Mouse (Mus musculus): ENCODE results near the gene Sall4. TPM values are rescaled to one million over a fixed set of nuclear protein-coding genes. Genes with fewer than 3 reads are reported as not detected.

Sall4 gene
- polyA plus RNA-seq, 1 experiment from 2014 or later = 10.9 TPM

GRCm38 (mm10) chr2:168742059-168742627 lies 25.6 kb downstream of the Sall4 start, which contains the start of gene Atp9a:
TSS of gene Atp9a (minus strand) at chr2:168742409.
- WGBS = 8% methylated on average over 29 of the region's 33 CpGs
- peak; percentile 35; the same call in 1 of the 2 replicates for ATAC-seq (replicated peaks; ENCODE audit: low FRiP score)

GRCm38 (mm10) chr2:168741273-168742058 lies 26.3 kb downstream of the Sall4 start:
- under 1% methylated on average over 56 of the region's 108 CpGs for WGBS
- Histone ChIP-seq H3K4me3 (ENCODE audit: low read depth, low read length) (peak overlapping the region; percentile 79), H3K27me3 (ENCODE audit: control insufficient read depth, insufficient read depth, low read length) (no peaks in the 10 kb centered on the region; the same call in 1 of the 2 replicates), H3K4me1 (replicated peaks; ENCODE audit: control insufficient read depth, insufficient read depth, low read length) (no peaks in the 10 kb centered on the region; the same call in 1 of the 2 replicates), H3K27ac (ENCODE audit: low read depth, low read length) (0 out of 2 replicates have a peak overlapping the region, but pooled peaks have one; percentile 34), H3K9ac (ENCODE audit: low read length) (peak overlapping the region; percentile 87), H3K4me2 (ENCODE audit: low read depth, low read length, severe bottlenecking) (peak overlapping the region; percentile 75), H3K36me3 (ENCODE audit: control insufficient read depth, insufficient read depth, low read length) (no peaks in the 10 kb centered on the region), H3K9me3 (ENCODE audit: control insufficient read depth, low read length) (no peaks in the 10 kb centered on the region; the same call in 1 of the 2 replicates)
- ATAC-seq (replicated peaks; ENCODE audit: low FRiP score) (peak; percentile 75), DNase-seq (ENCODE audit: low spot score) (peak; percentile 83)

More at GRCm38 (mm10) chr2:168742059-168742627, 25.6 kb downstream of the Sall4 start, which contains the start of gene Atp9a:
- no peaks in the 10 kb centered on the region; the same call in 1 of the 2 replicates for H3K4me1 ChIP-seq (replicated peaks; ENCODE audit: control insufficient read depth, insufficient read depth, low read length)
- no peaks in the 10 kb centered on the region; the same call in 1 of the 2 replicates for H3K27me3 ChIP-seq (ENCODE audit: control insufficient read depth, insufficient read depth, low read length)
- H3K36me3 ChIP-seq (ENCODE audit: control insufficient read depth, insufficient read depth, low read length) = no peaks in the 10 kb centered on the region
- H3K4me3 ChIP-seq (ENCODE audit: low read depth, low read length) = peak within 1 kb of the TSS; percentile 79
- DNase-seq (ENCODE audit: low spot score) = peak; percentile 83
- H3K9ac ChIP-seq (ENCODE audit: low read length) = peak within 1 kb of the TSS; percentile 87
- H3K27ac ChIP-seq (ENCODE audit: low read depth, low read length) = 0 out of 2 replicates have a peak within 1 kb of the TSS, but pooled peaks have one; percentile 34
- no peaks in the 10 kb centered on the region; the same call in 1 of the 2 replicates for H3K9me3 ChIP-seq (ENCODE audit: control insufficient read depth, low read length)
- peak within 1 kb of the TSS; percentile 75 for H3K4me2 ChIP-seq (ENCODE audit: low read depth, low read length, severe bottlenecking)

GRCm38 (mm10) chr2:168740496-168740895 lies 27.2 kb downstream of the Sall4 start:
- Histone ChIP-seq H3K36me3 (ENCODE audit: control insufficient read depth, insufficient read depth, low read length) (no peaks in the 10 kb centered on the region), H3K27me3 (ENCODE audit: control insufficient read depth, insufficient read depth, low read length) (no peaks in the 10 kb centered on the region; the same call in 1 of the 2 replicates), H3K9me3 (ENCODE audit: control insufficient read depth, low read length) (no peaks in the 10 kb centered on the region; the same call in 1 of the 2 replicates), H3K4me3 (ENCODE audit: low read depth, low read length) (no peak overlapping the region), H3K4me1 (replicated peaks; ENCODE audit: control insufficient read depth, insufficient read depth, low read length) (no peaks in the 10 kb centered on the region; the same call in 1 of the 2 replicates), H3K9ac (ENCODE audit: low read length) (no peak overlapping the region), H3K27ac (ENCODE audit: low read depth, low read length) (no peak overlapping the region), H3K4me2 (ENCODE audit: low read depth, low read length, severe bottlenecking) (peak overlapping the region; percentile 75)
- DNase-seq (ENCODE audit: low spot score) = no peak
- no peak for ATAC-seq (replicated peaks; ENCODE audit: low FRiP score)
- WGBS = 88% methylated on average over 10 of the region's 10 CpGs

GRCm38 (mm10) chr2:168738854-168739253 lies 28.9 kb downstream of the Sall4 start:
- no peak for DNase-seq (ENCODE audit: low spot score)
- Histone ChIP-seq H3K9me3 (ENCODE audit: control insufficient read depth, low read length) (no peaks in the 10 kb centered on the region; the same call in 1 of the 2 replicates), H3K4me1 (replicated peaks; ENCODE audit: control insufficient read depth, insufficient read depth, low read length) (peaks cover 2% of the 10 kb centered on the region; the same call in 1 of the 2 replicates), H3K27ac (ENCODE audit: low read depth, low read length) (no peak overlapping the region), H3K9ac (ENCODE audit: low read length) (no peak overlapping the region), H3K4me3 (ENCODE audit: low read depth, low read length) (no peak overlapping the region), H3K36me3 (ENCODE audit: control insufficient read depth, insufficient read depth, low read length) (no peaks in the 10 kb centered on the region), H3K27me3 (ENCODE audit: control insufficient read depth, insufficient read depth, low read length) (no peaks in the 10 kb centered on the region; the same call in 1 of the 2 replicates), H3K4me2 (ENCODE audit: low read depth, low read length, severe bottlenecking) (no peak overlapping the region)
- WGBS = 93% methylated on average over 1 of the region's 1 CpGs
- ATAC-seq (replicated peaks; ENCODE audit: low FRiP score) = no peak

GRCm38 (mm10) chr2:168737878-168738277 lies 29.9 kb downstream of the Sall4 start:
- no peak overlapping the region for H3K9ac ChIP-seq (ENCODE audit: low read length)
- ATAC-seq (replicated peaks; ENCODE audit: low FRiP score) = no peak
- H3K4me1 ChIP-seq (replicated peaks; ENCODE audit: control insufficient read depth, insufficient read depth, low read length) = peaks cover 2% of the 10 kb centered on the region; the same call in 1 of the 2 replicates
- no peaks in the 10 kb centered on the region; the same call in 1 of the 2 replicates for H3K27me3 ChIP-seq (ENCODE audit: control insufficient read depth, insufficient read depth, low read length)
- H3K27ac ChIP-seq (ENCODE audit: low read depth, low read length) = no peak overlapping the region
- no peak overlapping the region for H3K4me2 ChIP-seq (ENCODE audit: low read depth, low read length, severe bottlenecking)
- DNase-seq (ENCODE audit: low spot score) = no peak
- no peaks in the 10 kb centered on the region for H3K36me3 ChIP-seq (ENCODE audit: control insufficient read depth, insufficient read depth, low read length)
- WGBS = 85% methylated on average over 10 of the region's 10 CpGs
- H3K4me3 ChIP-seq (ENCODE audit: low read depth, low read length) = no peak overlapping the region
- H3K9me3 ChIP-seq (ENCODE audit: control insufficient read depth, low read length) = no peaks in the 10 kb centered on the region; the same call in 1 of the 2 replicates

GRCm38 (mm10) chr2:168734023-168734422 lies 33.7 kb downstream of the Sall4 start:
- Histone ChIP-seq H3K9me3 (ENCODE audit: control insufficient read depth, low read length) (no peaks in the 10 kb centered on the region), H3K4me1 (replicated peaks; ENCODE audit: control insufficient read depth, insufficient read depth, low read length) (peaks cover 5% of the 10 kb centered on the region; the same call in 1 of the 2 replicates), H3K4me3 (ENCODE audit: low read depth, low read length) (no peak overlapping the region), H3K36me3 (ENCODE audit: control insufficient read depth, insufficient read depth, low read length) (no peaks in the 10 kb centered on the region), H3K4me2 (ENCODE audit: low read depth, low read length, severe bottlenecking) (no peak overlapping the region), H3K27ac (ENCODE audit: low read depth, low read length) (no peak overlapping the region), H3K9ac (ENCODE audit: low read length) (no peak overlapping the region), H3K27me3 (ENCODE audit: control insufficient read depth, insufficient read depth, low read length) (no peaks in the 10 kb centered on the region)
- WGBS = 62% methylated on average over 11 of the region's 11 CpGs
- no peak for ATAC-seq (replicated peaks; ENCODE audit: low FRiP score)
- no peak for DNase-seq (ENCODE audit: low spot score)

GRCm38 (mm10) chr2:168731258-168731657 lies 36.5 kb downstream of the Sall4 start:
- Histone ChIP-seq H3K9ac (ENCODE audit: low read length) (no peak overlapping the region), H3K36me3 (ENCODE audit: control insufficient read depth, insufficient read depth, low read length) (no peaks in the 10 kb centered on the region), H3K4me3 (ENCODE audit: low read depth, low read length) (no peak overlapping the region), H3K9me3 (ENCODE audit: control insufficient read depth, low read length) (no peaks in the 10 kb centered on the region), H3K4me1 (replicated peaks; ENCODE audit: control insufficient read depth, insufficient read depth, low read length) (peaks cover 5% of the 10 kb centered on the region; the same call in 1 of the 2 replicates), H3K27me3 (ENCODE audit: control insufficient read depth, insufficient read depth, low read length) (no peaks in the 10 kb centered on the region), H3K27ac (ENCODE audit: low read depth, low read length) (no peak overlapping the region), H3K4me2 (ENCODE audit: low read depth, low read length, severe bottlenecking) (no peak overlapping the region)
- 0 out of 2 replicates have a peak, but pooled peaks have one; percentile 24 for ATAC-seq (replicated peaks; ENCODE audit: low FRiP score)
- no peak for DNase-seq (ENCODE audit: low spot score)
- WGBS = 64% methylated on average over 8 of the region's 8 CpGs

GRCm38 (mm10) chr2:168729736-168730135 lies 38.0 kb downstream of the Sall4 start:
- no peak overlapping the region for H3K4me2 ChIP-seq (ENCODE audit: low read depth, low read length, severe bottlenecking)
- peaks cover 5% of the 10 kb centered on the region; the same call in 1 of the 2 replicates for H3K4me1 ChIP-seq (replicated peaks; ENCODE audit: control insufficient read depth, insufficient read depth, low read length)
- H3K9ac ChIP-seq (ENCODE audit: low read length) = no peak overlapping the region
- no peaks in the 10 kb centered on the region for H3K36me3 ChIP-seq (ENCODE audit: control insufficient read depth, insufficient read depth, low read length)
- DNase-seq (ENCODE audit: low spot score) = no peak
- no peak overlapping the region for H3K4me3 ChIP-seq (ENCODE audit: low read depth, low read length)
- H3K9me3 ChIP-seq (ENCODE audit: control insufficient read depth, low read length) = no peaks in the 10 kb centered on the region
- no peak overlapping the region for H3K27ac ChIP-seq (ENCODE audit: low read depth, low read length)
- no peaks in the 10 kb centered on the region for H3K27me3 ChIP-seq (ENCODE audit: control insufficient read depth, insufficient read depth, low read length)
- no peak for ATAC-seq (replicated peaks; ENCODE audit: low FRiP score)
- 86% methylated on average over 12 of the region's 12 CpGs for WGBS

All from forebrain, embryonic 11.5 days (tissue).